Mouse (Mus musculus) colon, adult 2 months (tissue): ENCODE results near the gene Stard10. TPM values are rescaled to one million over a fixed set of nuclear protein-coding genes. Genes with fewer than 3 reads are reported as not detected.

Experiments
- polyA plus RNA-seq: library from polyadenylated mRNA; depleted of rRNA; stranded (reverse); fragments of >200 nt; gene quantifications from 2 replicates; pipeline ENCODE4 v1.2.3, GENCODE M21; 2012; rRNA removed

Gene Stard10
- 808 and 811 TPM in 2 replicates for polyA plus RNA-seq

DNA sequence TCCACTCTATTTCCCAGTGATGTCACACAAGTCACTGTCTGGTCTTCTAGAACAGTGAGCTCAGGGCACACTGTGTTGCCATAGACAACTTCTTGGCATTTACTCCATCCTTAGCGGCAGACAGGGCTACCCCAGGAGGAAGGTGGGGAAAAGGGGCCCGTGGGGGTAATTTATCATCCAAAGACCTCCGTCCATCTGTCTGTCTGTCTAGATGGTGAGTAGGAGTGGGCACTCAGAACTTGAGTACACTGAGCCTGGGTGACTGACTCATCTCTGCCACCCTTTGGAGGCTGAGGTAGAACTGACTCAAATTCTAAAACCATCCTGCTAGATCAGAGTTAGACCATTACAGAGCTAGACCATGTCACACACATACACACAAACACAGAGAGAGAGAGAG is at the start of gene Stard10:
Stard10 (plus strand) TSS at position 73 of the 400 bp plus-strand sequence.

DNA sequence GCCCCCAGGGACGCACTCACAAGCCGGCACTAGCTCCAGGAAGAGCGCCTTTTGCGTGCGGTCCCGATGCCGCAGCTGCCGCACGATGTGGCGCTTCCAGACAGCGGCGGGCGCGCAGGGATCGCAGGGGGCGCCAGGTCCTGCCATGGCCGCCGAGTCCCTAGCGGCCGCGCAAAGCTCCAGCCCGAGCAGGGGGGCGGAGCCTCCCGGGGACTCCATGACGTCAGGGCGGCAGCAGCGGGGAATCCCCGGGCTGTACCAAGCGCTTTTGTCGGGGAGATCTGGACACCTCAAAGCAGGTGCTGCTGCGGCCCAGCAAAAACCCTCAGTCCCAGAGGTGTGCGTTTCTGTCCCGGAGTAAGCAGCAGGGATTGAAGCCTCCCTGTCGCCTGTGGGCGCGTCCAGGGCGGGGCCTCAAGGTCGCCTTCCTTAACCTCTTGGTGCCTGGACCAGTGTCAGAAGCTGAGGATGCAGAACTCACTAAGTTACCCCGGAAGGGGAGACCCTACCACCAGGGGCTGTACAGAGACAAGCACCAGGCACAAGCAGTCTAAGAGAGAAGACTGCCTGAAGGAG is 14.9 kb upstream of the Stard10 start, which contains the start of gene Atg16l2:
Atg16l2 (minus strand) TSS at position 371 of the 576 bp plus-strand sequence.

DNA sequence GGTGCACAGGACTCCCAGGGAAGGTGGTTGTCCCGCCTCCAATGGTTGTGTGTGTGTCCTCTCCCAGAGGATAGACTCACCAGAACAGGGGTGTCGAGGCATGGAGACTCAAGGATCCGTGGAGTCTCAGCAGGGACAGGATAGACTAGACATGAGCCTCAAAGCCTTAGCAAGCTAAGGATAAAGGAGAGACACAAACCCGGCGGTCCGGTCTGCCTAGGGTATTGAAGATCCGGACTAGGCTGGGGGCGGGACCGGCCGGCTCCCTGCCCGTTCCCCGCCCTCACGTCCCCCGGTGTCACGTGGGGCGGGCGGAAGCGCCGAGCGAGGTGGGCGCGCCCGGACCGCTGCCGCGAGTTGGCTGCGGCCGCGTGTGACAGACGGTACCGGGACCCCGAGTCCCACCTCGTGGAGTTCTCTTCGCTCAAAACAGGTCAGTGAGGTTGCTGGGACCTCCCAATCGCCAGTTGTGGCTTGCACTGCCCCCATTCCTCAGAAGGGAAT is 30.9 kb downstream of the Stard10 start, which contains the start of gene Arap1:
Arap1 (plus strand) TSS at position 301 of the 504 bp plus-strand sequence.

Other genes with a start within 250 kb of the Stard10 start
- 11.1 and 18.1 TPM in 2 replicates for gene Fchsd2, start 224.2 kb upstream of the Stard10 start, polyA plus RNA-seq
- 26.1 and 26.6 TPM in 2 replicates for gene Atg16l2, start 14.8 kb upstream of the Stard10 start, polyA plus RNA-seq
- 148 and 163 TPM in 2 replicates for gene Arap1, start 31.0 kb downstream of the Stard10 start, polyA plus RNA-seq
- gene Gm45837, start 93.8 kb downstream of the Stard10 start, polyA plus RNA-seq = 0.38 TPM in 1 of 2 replicates, not detected in the other
- 87.5 and 90.1 TPM in 2 replicates for gene Pde2a, start 104.6 kb downstream of the Stard10 start, polyA plus RNA-seq